Mouse (Mus musculus) left cerebral cortex, postnatal 14 days (tissue): Measurements from ENCODE around the gene Tmigd1. TPM values are rescaled to one million over a fixed set of nuclear protein-coding genes. Genes with fewer than 3 reads are reported as not detected.
"Not testable (repeated sequence)": the region's sequence is repeated elsewhere in the genome, so short reads cannot be mapped to it uniquely, and the experiment has no call there.

Experiments
- DNase-seq, 2 experiments: peaks; one replicate each; pipeline ENCODE4 v3.0.0; 2021 to 2022; ENCODE audit warnings: low spot score in 2 of 2, mixed read lengths in 1 of 2
- intact Hi-C: fragments of 180-260 bp; cut with DNase I; formaldehyde crosslinking; loops from one replicate; pipeline ENCODE4 v1.15.1; 2025
- total RNA-seq, 2 experiments: library from RNA; stranded (reverse); gene quantifications; 2 replicates each; pipeline ENCODE4 v1.2.3; 2021

Tmigd1 gene
- total RNA-seq, 2 experiments from 2014 or later, result not detected

GRCm38 (mm10) chr11:76896360-76896759 lies 5.6 kb upstream of the Tmigd1 start:
- intact Hi-C loops, result loop anchor here (10.0 kb wide), 1 partner anchor 222 kb away; the partner anchor contains the start of genes Bhlha9 and Trarg1
- DNase-seq, result no peak

GRCm38 (mm10) chr11:76897126-76897525 lies 4.8 kb upstream of the Tmigd1 start:
- DNase-seq, result no peak
- intact Hi-C loops, result loop anchor here (10.0 kb wide), 1 partner anchor 222 kb away; the partner anchor contains the start of genes Bhlha9 and Trarg1

GRCm38 (mm10) chr11:76897871-76898270 lies 4.1 kb upstream of the Tmigd1 start:
- DNase-seq, result no peak
- intact Hi-C loops, result loop anchor here (10.0 kb wide), 1 partner anchor 223 kb away; the partner anchor contains the start of genes Bhlha9 and Trarg1

GRCm38 (mm10) chr11:76898751-76899150 lies 3.2 kb upstream of the Tmigd1 start:
- DNase-seq, result no peak
- intact Hi-C loops, result loop anchor here (10.0 kb wide), 1 partner anchor 224 kb away; the partner anchor contains the start of genes Bhlha9 and Trarg1

- intact Hi-C loops, result loop anchor here (10.0 kb wide), 1 partner anchor 225 kb away; the partner anchor contains the start of genes Bhlha9 and Trarg1
- no peak for DNase-seq
Measured at GRCm38 (mm10) chr11:76899758-76900738, 1.9 kb upstream of the Tmigd1 start.

GRCm38 (mm10) chr11:76904340-76904739 lies 2.4 kb downstream of the Tmigd1 start:
- intact Hi-C loops, result no loop called here

GRCm38 (mm10) chr11:76908651-76909050 lies 6.7 kb downstream of the Tmigd1 start:
- no peak for DNase-seq
- intact Hi-C loops, result no loop called here

More at GRCm38 (mm10) chr11:76904340-76904739, 2.4 kb downstream of the Tmigd1 start:
- DNase-seq, result no peak

GRCm38 (mm10) chr11:76911325-76912054 lies 9.5 kb downstream of the Tmigd1 start:
- DNase-seq, result peak in 1 of 2 experiments; percentile 48
- intact Hi-C loops, result no loop called here

- DNase-seq, result peak; percentile 59 to 76
- intact Hi-C loops, result no loop called here
Measured at GRCm38 (mm10) chr11:76912055-76912395, 10.1 kb downstream of the Tmigd1 start.

- intact Hi-C loops, result no loop called here
- no peak for DNase-seq
Measured at GRCm38 (mm10) chr11:76914366-76914765, 12.4 kb downstream of the Tmigd1 start.

- intact Hi-C loops, result no loop called here
- DNase-seq, result no peak
Measured at GRCm38 (mm10) chr11:76916539-76917229, 14.7 kb downstream of the Tmigd1 start.

GRCm38 (mm10) chr11:76917230-76917548 lies 15.2 kb downstream of the Tmigd1 start:
- DNase-seq, result no peak
- intact Hi-C loops, result no loop called here

GRCm38 (mm10) chr11:76920607-76921006 lies 18.6 kb downstream of the Tmigd1 start:
- no peak for DNase-seq
- intact Hi-C loops, result no loop called here

GRCm38 (mm10) chr11:76924759-76925236 lies 22.8 kb downstream of the Tmigd1 start, which contains the start of gene Blmh:
TSS of gene Blmh (plus strand) at chr11:76924809.
- intact Hi-C loops, result no loop called here
- no peak for DNase-seq

GRCm38 (mm10) chr11:76928586-76928985 lies 26.6 kb downstream of the Tmigd1 start:
- DNase-seq, intact Hi-C loops: not testable (repeated sequence)

- no peak for DNase-seq
- intact Hi-C loops, result no loop called here
Measured at GRCm38 (mm10) chr11:76933209-76933608, 31.2 kb downstream of the Tmigd1 start.

- intact Hi-C loops, result no loop called here
- DNase-seq, result no peak
Measured at GRCm38 (mm10) chr11:76936578-76936977, 34.6 kb downstream of the Tmigd1 start.

GRCm38 (mm10) chr11:76944839-76945238 lies 42.9 kb downstream of the Tmigd1 start:
- no peak for DNase-seq
- intact Hi-C loops, result loop anchor here (10.0 kb wide), 1 partner anchor 150 kb away; no protein-coding TSS in a partner anchor
